Mouse (Mus musculus): ENCODE measurements around the gene Zbtb20.

DNA sequence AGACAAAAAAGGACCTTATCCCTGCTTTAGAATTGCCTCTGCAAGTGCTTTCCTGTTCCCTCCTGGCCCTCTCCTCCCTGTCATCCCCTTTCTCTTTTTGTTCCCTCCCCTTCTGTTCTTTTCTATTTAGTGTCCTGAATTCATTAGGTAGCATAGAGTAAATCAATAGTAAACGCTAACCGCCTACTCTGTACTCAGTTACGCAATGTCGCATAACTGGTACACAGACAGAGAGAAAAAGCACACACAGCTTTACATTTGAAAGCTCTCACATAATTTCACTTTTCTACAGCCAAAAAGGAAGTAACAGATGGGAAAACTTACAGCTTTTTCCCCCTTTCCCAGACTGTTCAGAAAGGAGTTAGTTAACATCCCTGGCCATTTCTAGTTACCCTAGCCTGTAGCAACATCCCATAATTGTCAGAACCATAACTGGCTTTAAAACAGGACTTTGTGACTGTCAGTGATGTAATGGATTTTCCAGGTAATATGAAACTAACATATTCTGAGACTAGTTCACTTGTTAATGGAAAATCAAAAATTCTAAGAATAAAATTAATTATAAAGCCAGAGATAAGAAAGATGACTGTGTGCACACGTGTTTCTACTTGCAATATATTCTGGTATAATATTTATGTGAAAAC, 422.4 kb downstream of the Zbtb20 start:
- TF ChIP-seq CTCF (IDR thresholded peaks at IDR 0.05) (no peak), POLR2A (IDR thresholded peaks at IDR 0.05; ENCODE audit: insufficient read depth, low read depth, low read length) (no peak), EP300 (IDR thresholded peaks at IDR 0.05; ENCODE audit: insufficient read depth, low read depth, low read length) (no peak)

Measured in heart, adult 2 months (tissue).